Mouse (Mus musculus) stomach, postnatal 0 days (tissue): Measurements from ENCODE around the gene Fbxl21. TPM values are rescaled to one million over a fixed set of nuclear protein-coding genes. Genes with fewer than 3 reads are reported as not detected.

Experiments
- ATAC-seq: fragments of 200-750 bp; cut with Nextera tagmentation; 2 replicates; pipeline ENCODE4 v1.8.0; 2017; ENCODE audit not compliant: low FRiP score, low TSS enrichment
- DNase-seq: peaks from one replicate; pipeline ENCODE4 v3.0.0-alpha.2; 2016; ENCODE audit warnings: low spot score
- H3K27ac ChIP-seq: fragments of 300-500 bp; sonication (generic); replicated peaks from 2 replicates; pipeline ENCODE4 v1.5.1; 2014; ENCODE audit warnings: mild to moderate bottlenecking, control low read depth
- H3K27me3 ChIP-seq: fragments of 300-500 bp; sonication (generic); 2 replicates; pipeline ENCODE4 v1.6.1; 2014; ENCODE audit warnings: low read length; ENCODE audit not compliant: control insufficient read depth, insufficient read depth
- H3K36me3 ChIP-seq: fragments of 300-500 bp; sonication (generic); 2 replicates; pipeline ENCODE4 v1.6.1; 2014; ENCODE audit warnings: low read length, mixed read lengths; ENCODE audit not compliant: control insufficient read depth, insufficient read depth
- H3K4me1 ChIP-seq: fragments of 300-500 bp; sonication (generic); replicated peaks from 2 replicates; pipeline ENCODE4 v1.6.1; 2014; ENCODE audit warnings: antibody characterized with exemption; ENCODE audit not compliant: control insufficient read depth, insufficient read depth
- H3K4me2 ChIP-seq: fragments of 300-500 bp; sonication (generic); replicated peaks from 2 replicates; pipeline ENCODE4 v1.6.1; 2014; ENCODE audit warnings: low read depth, mild to moderate bottlenecking, control low read depth, moderate library complexity
- H3K4me3 ChIP-seq: fragments of 300-500 bp; sonication (generic); 2 replicates; pipeline ENCODE4 v1.5.1; 2014; ENCODE audit warnings: low read depth, low read length, control low read depth
- H3K9ac ChIP-seq: fragments of 300-500 bp; sonication (generic); 2 replicates; pipeline ENCODE4 v1.6.1; 2014; ENCODE audit warnings: mild to moderate bottlenecking, low read length, control low read depth, mixed read lengths
- H3K9me3 ChIP-seq: fragments of 300-500 bp; sonication (generic); 2 replicates; pipeline ENCODE4 v1.6.1; 2016; ENCODE audit warnings: low read length; ENCODE audit not compliant: control insufficient read depth
- CTCF ChIP-seq: IDR thresholded peaks from 2 replicates; pipeline ENCODE4 v1.5.1; 2016; ENCODE audit warnings: antibody characterized with exemption, low read depth, mild to moderate bottlenecking, moderate library complexity
- EP300 ChIP-seq: optimal IDR thresholded peaks from 2 replicates; pipeline ENCODE3; 2016; ENCODE audit warnings: antibody characterized with exemption
- WGBS: fragments of 180-500 bp; shearing (Covaris S2); extraction: QIAGEN DNeasy Blood & Tissue Kit; methylation state at CpG from one replicate; pipeline ENCODE4 v1.1.7; 2014; 5-methylcytosine and 5-hydroxymethylcytosine counted together
- polyA plus RNA-seq: library from polyadenylated mRNA; unstranded; fragments of >200 nt; fragmentation: Nextera tagmentation; extraction: Ambion mirVana; gene quantifications from 2 replicates; pipeline ENCODE4 v1.2.1, GENCODE M21; 2015

Fbxl21 gene
- polyA plus RNA-seq, 1 experiment from 2014 or later, result 1.2 TPM

DNA sequence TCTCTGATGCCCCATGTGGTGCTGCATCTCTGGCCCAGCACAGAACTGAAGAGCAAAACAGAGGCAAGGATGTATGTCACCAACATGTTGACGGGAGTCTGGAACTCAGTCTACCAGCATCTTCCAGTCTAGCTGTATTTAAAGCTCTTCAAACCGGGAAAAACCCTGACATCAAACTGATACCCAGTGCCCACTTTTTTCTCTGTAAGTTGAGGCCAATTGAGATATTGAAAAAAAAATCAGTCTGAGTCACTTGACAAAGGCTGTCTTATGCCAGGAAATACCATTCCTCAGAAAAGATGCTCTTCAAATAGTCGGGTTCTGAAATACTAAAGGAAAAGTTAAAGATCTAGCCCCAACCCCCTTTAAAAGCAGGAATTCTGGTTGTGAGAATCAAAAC, 40.1 kb upstream of the Fbxl21 start, which contains the start of gene Il9:
TSS of gene Il9 (minus strand) at position 101 of the 400 bp plus-strand sequence.
- Histone ChIP-seq H3K27ac (no peak within 1 kb of the TSS), H3K4me2 (no peak within 1 kb of the TSS), H3K9ac (no peak within 1 kb of the TSS), H3K9me3 (no peaks in the 10 kb centered on the region), H3K4me3 (no peak within 1 kb of the TSS), H3K27me3 (no peaks in the 10 kb centered on the region), H3K36me3 (no peaks in the 10 kb centered on the region), H3K4me1 (no peaks in the 10 kb centered on the region)
- TF ChIP-seq EP300 (no peak), CTCF (no peak)
- WGBS, result 80% methylated on average over 3 of the region's 3 CpGs
- DNase-seq (no peak), ATAC-seq (no peak)

DNA sequence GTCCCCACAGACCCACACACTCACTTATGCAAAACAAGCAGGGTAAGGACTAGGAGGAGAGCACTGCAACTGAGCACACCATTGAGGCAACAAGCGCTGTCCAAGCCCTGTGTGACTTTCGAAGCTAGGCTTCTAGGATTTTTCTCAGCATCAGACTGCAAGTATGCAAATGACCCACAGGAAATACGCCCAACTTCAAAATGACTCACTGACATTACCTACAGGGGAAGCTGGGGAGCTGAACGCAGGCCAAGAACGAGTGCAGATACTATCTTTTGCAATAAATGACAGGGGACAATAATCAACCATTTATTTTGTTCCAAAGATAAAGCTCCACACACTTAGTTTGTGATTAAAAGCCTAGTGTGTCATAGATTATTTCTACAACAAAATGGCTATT, 34.3 kb upstream of the Fbxl21 start:
- no peak overlapping the region for H3K9ac ChIP-seq
- WGBS, result 59% methylated on average over 5 of the region's 5 CpGs
- H3K4me1 ChIP-seq, result no peaks in the 10 kb centered on the region
- no peak for TF ChIP-seq CTCF
- TF ChIP-seq EP300, result no peak
- ATAC-seq (no peak), DNase-seq (no peak)
- H3K36me3 ChIP-seq, result no peaks in the 10 kb centered on the region
- no peaks in the 10 kb centered on the region for H3K27me3 ChIP-seq
- 0 out of 2 replicates have a peak, but pooled peaks cover 2% of the 10 kb centered on the region for H3K9me3 ChIP-seq
- no peak overlapping the region for H3K4me2 ChIP-seq
- no peak overlapping the region for H3K4me3 ChIP-seq
- no peak overlapping the region for H3K27ac ChIP-seq

DNA sequence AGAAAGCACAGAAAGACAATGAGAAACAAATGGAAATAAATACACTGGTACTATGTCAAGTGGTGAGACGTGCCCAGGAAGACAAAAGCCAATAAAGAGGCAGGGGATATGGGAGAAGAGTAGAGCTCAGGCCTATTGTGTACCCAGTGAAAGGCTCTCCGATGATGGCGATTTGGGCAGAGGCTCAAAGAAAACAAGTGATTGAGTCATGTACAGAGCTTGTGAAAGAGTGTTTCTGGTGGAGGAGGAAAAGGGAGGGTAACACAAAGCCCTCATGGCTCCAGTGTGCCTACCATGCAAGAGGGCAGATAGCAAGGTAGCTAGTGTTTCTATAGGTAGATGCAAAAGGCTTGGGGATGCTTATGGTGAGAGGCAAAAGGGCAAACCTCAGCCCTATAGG, 27.8 kb upstream of the Fbxl21 start:
- H3K9ac ChIP-seq, result no peak overlapping the region
- H3K4me1 ChIP-seq, result no peaks in the 10 kb centered on the region
- H3K4me2 ChIP-seq, result no peak overlapping the region
- WGBS, result 56% methylated on average over 3 of the region's 3 CpGs
- no peak overlapping the region for H3K4me3 ChIP-seq
- no peak for ATAC-seq
- 0 out of 2 replicates have a peak, but pooled peaks cover 2% of the 10 kb centered on the region for H3K9me3 ChIP-seq
- DNase-seq, result no peak
- no peak for TF ChIP-seq EP300
- no peak for TF ChIP-seq CTCF
- no peaks in the 10 kb centered on the region for H3K27me3 ChIP-seq
- H3K36me3 ChIP-seq, result no peaks in the 10 kb centered on the region
- H3K27ac ChIP-seq, result no peak overlapping the region

DNA sequence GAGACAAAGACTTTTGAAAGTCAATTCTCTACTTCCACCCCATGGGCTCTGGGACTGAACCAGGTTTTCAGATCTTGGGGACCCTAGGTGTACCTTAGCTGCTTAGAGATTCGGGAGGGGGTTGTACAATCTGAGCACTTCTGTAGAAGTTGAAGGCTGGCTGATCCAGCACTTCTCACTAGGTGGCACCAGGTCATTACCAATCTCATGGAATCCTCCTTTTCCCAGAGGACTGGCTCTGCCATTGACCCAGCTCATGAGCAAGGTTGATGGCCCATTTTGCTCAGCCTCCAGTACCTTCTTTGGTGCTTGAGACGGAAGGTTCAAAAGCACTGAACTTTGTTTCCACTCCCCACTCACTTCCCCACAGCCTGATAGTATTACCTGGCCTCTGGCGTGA, 22.1 kb upstream of the Fbxl21 start:
- no peaks in the 10 kb centered on the region for H3K27me3 ChIP-seq
- DNase-seq, result peak; percentile 31
- H3K4me2 ChIP-seq, result no peak overlapping the region
- no peak for TF ChIP-seq EP300
- TF ChIP-seq CTCF, result peak; percentile 66
- no peaks in the 10 kb centered on the region for H3K36me3 ChIP-seq
- H3K4me3 ChIP-seq, result no peak overlapping the region
- H3K9me3 ChIP-seq, result no peaks in the 10 kb centered on the region
- no peak for ATAC-seq
- no peaks in the 10 kb centered on the region for H3K4me1 ChIP-seq
- no peak overlapping the region for H3K9ac ChIP-seq
- no peak overlapping the region for H3K27ac ChIP-seq
- 63% methylated on average over 3 of the region's 3 CpGs for WGBS

GRCm38 (mm10) chr13:56500636-56501035, 21.6 kb upstream of the Fbxl21 start:
- H3K9ac ChIP-seq, result no peak overlapping the region
- ATAC-seq, result no peak
- H3K27ac ChIP-seq, result no peak overlapping the region
- no peak overlapping the region for H3K4me3 ChIP-seq
- H3K4me2 ChIP-seq, result no peak overlapping the region
- H3K9me3 ChIP-seq, result no peaks in the 10 kb centered on the region
- no peak for DNase-seq
- H3K27me3 ChIP-seq, result no peaks in the 10 kb centered on the region
- TF ChIP-seq CTCF, result no peak
- TF ChIP-seq EP300, result no peak
- H3K4me1 ChIP-seq, result no peaks in the 10 kb centered on the region
- no peaks in the 10 kb centered on the region for H3K36me3 ChIP-seq
- 73% methylated on average over 8 of the region's 8 CpGs for WGBS

DNA sequence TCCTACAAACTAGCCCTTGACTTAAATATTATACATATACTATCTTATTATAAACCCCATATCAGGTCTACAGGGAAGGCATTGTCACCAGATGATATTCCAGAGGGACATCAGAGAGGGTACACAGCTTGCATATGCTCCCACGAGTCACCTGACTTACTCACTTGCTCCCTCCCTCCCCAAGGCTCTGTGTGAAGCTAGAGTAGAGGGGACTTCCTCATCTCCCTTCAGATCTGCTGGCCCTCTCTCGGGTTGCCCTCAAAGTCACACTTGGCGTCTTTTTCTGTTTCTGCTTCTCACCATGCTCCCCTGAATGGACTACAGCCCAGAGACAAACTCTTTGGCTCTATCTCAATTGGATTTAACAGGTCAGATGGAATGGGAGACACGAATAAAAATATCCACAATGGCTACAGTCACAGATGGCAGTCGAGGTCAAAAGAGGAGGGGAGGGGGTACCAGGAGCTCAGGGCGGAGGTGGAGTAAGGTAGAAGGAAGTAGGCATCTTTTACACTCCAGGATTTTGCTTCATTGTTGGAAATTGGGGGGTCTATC, 20.3 kb upstream of the Fbxl21 start:
- H3K27ac ChIP-seq, result no peak overlapping the region
- DNase-seq (no peak), ATAC-seq (no peak)
- H3K9ac ChIP-seq, result no peak overlapping the region
- H3K27me3 ChIP-seq, result no peaks in the 10 kb centered on the region
- TF ChIP-seq EP300, result no peak
- no peak for TF ChIP-seq CTCF
- no peaks in the 10 kb centered on the region for H3K9me3 ChIP-seq
- 63% methylated on average over 6 of the region's 6 CpGs for WGBS
- H3K36me3 ChIP-seq, result no peaks in the 10 kb centered on the region
- H3K4me3 ChIP-seq, result no peak overlapping the region
- no peak overlapping the region for H3K4me2 ChIP-seq
- no peaks in the 10 kb centered on the region for H3K4me1 ChIP-seq
